Mouse (Mus musculus): ENCODE measurements at regions not wholly inside any gene's neighbourhood (a gene's known extent, or its start where the extent isn't known, plus 50 kb on each side); places are given as distances from the start of the nearest gene placed in this dataset.

- Histone ChIP-seq H3K27me3 (replicated peaks; ENCODE audit: control insufficient read depth, insufficient read depth, low read length) (no peaks in the 10 kb centered on the region), H3K9me3 (ENCODE audit: control insufficient read depth, low read length) (no peaks in the 10 kb centered on the region), H3K36me3 (ENCODE audit: control insufficient read depth, insufficient read depth, low read length) (no peaks in the 10 kb centered on the region), H3K4me3 (ENCODE audit: low read length) (no peak overlapping the region), H3K27ac (ENCODE audit: low read depth, low read length) (no peak overlapping the region), H3K9ac (ENCODE audit: low read depth, low read length) (no peak overlapping the region), H3K4me1 (ENCODE audit: control insufficient read depth, insufficient read depth, low read depth, low read length) (no peaks in the 10 kb centered on the region), H3K4me2 (ENCODE audit: low read length) (no peak overlapping the region)
- no peak for ATAC-seq
- WGBS, result 82% methylated on average over 6 of the region's 6 CpGs
Observed at GRCm38 (mm10) chr2:84528847-84529775, 52.5 kb upstream of the Tfpi start.
